Mouse (Mus musculus) liver, adult 2 months (tissue): ENCODE measurements around the gene Cygb.

Source experiments
- CTCF ChIP-seq: fragments of 200-500 bp; IDR thresholded peaks from 2 replicates; pipeline ENCODE4 v1.5.1; 2011; ENCODE audit warnings: low read depth, low read length, control low read depth
- POLR2A ChIP-seq: fragments of 200-500 bp; IDR thresholded peaks from 2 replicates; pipeline ENCODE4 v1.6.1; 2011; ENCODE audit warnings: low read length, control low read depth; ENCODE audit not compliant: insufficient read depth; ENCODE audit errors: extremely low read depth

DNA sequence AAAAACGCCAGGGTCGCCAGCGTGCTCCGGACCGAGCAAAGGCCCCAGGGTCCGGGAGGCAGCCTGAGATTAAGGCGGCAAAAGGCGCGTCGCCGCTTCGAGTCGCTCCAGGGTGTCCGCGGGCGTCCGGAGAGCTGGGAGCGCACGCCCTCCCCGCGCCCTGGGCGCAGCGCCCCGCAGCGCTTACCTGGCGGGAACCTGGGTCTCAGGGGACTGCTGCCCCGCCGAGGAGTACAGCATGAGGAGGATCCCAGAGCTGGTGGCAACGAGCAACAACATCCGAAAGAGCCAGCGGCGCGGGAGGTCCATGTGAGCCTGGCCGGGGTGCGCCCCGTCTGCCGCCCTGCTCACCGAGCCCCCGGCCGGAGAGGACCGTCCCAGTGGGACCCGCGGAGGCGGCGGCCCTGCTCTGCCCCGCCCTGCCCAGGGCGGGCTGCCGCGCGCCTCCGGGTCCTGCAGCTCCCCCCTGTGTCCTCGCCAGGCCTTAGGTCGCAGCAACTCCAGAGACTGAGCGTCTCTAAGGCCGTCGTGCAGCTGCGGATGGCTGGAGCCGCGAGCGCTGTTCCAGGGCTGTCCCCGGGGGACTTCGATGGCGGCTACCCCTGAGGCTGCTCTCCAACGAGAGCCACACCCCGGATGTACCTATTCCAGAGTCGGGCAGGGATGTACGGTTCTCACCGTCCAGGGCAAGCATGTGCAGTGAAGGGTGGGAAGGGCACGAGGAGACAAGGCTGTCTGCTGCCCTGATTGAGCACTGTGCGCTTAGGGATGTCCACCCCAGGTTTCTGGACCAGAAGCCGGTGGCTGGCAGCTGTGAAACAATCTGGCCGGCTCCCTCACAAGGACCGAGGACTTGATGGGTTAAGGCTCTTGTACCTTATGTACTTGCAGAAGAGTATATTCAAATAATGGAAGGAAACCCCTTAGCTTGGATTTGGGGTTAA, 40.4 kb upstream of the Cygb start:
- TF ChIP-seq POLR2A, result no peak
- 0 out of 2 replicates have a peak, but pooled peaks have one; percentile 12 for TF ChIP-seq CTCF
